Mouse (Mus musculus) left cerebral cortex, postnatal 4 days (tissue): ENCODE measurements around the gene Noc2l. TPM values are rescaled to one million over a fixed set of nuclear protein-coding genes. Genes with fewer than 3 reads are reported as not detected.

Experiments used
- microRNA-seq: library from miRNA; unstranded; fragments of <30 nt; microRNA quantifications from one replicate; pipeline ENCODE4 v1.2.0, GENCODE M21; 2022
- total RNA-seq, 2 experiments: library from RNA; stranded (reverse); gene quantifications; 2 replicates each; pipeline ENCODE4 v1.2.3; 2021

Gene Noc2l
- total RNA-seq, 2 experiments from 2014 or later, result 77.3 to 78.3 TPM

Small RNAs within 50 kb of the gene (microRNA-seq; reads per million reads assigned to microRNA genes)
- gene Mir7658, result 3.9 reads per million, percentile 8 among the genes with 10 or more reads in this experiment

Other genes with a start within 250 kb of the Noc2l start
- 10 to 100 TPM; 12.9 to 13.7 TPM for gene B3galt6, start 243.4 kb upstream of the Noc2l start, total RNA-seq
- 100 to 1,000 TPM; 111 to 112 TPM for gene Sdf4, start 243.1 kb upstream of the Noc2l start, total RNA-seq
- 1 to 10 TPM; 1.3 to 1.5 TPM for gene Tnfrsf4, start 222.2 kb upstream of the Noc2l start, total RNA-seq
- not detected for gene Tnfrsf18, start 209.8 kb upstream of the Noc2l start, total RNA-seq
- gene Ttll10, start 176.6 kb upstream of the Noc2l start, total RNA-seq, result not detected
- 10 to 100 TPM; 34.6 to 37.5 TPM for gene 9430015G10Rik, start 126.0 kb upstream of the Noc2l start, total RNA-seq
- under 1 TPM; 0.42 to 0.72 TPM for gene Rnf223, start 105.5 kb upstream of the Noc2l start, total RNA-seq
- gene Agrn, start 38.5 kb upstream of the Noc2l start, total RNA-seq, result 100 to 1,000 TPM; 330 to 331 TPM
- not detected for gene Isg15, start 35.2 kb upstream of the Noc2l start, total RNA-seq
- 1 to 10 TPM; 5.2 to 6.4 TPM for gene AW011738, start 32.7 kb upstream of the Noc2l start, total RNA-seq
- gene Perm1, start 20.1 kb upstream of the Noc2l start, total RNA-seq, result under 1 TPM; 0.36 to 0.46 TPM
- gene Plekhn1, start 1.2 kb upstream of the Noc2l start, total RNA-seq, result 10 to 100 TPM; 46.0 to 46.9 TPM
- gene Samd11, start 19.6 kb downstream of the Noc2l start, total RNA-seq, result 1 to 10 TPM; 4.7 to 5.3 TPM
- not detected for gene Vmn2r-ps159, start 95.1 kb downstream of the Noc2l start, total RNA-seq